ENCODE assay signal across 17 mouse cellular contexts in genomic region chr11:68908846-68909503, GRCm38 (mm10). TPM values are rescaled to one million over a fixed set of nuclear protein-coding genes. Genes with fewer than 3 reads are reported as not detected.
DNase-seq lines count a peak whose midpoint lies in the region; ATAC-seq and TF ChIP-seq lines count a peak whose summit lies in the region.
"Had no signal": no experiment of that assay in that cellular context is flagged by ENCODE, and none has a peak within 500 bp of the region (broad histone marks: within the 10 kb centered on the region; RNA-seq: fewer than 3 reads in every experiment).

No protein-coding gene starts in this region.

- no peak for TF ChIP-seq POLR2A in lung, adult 2 months (IDR thresholded peaks at IDR 0.05; ENCODE audit: borderline replicate concordance, extremely low read depth, low read depth, low read length)

- H3K4me1 ChIP-seq in heart, embryonic 12.5 days (replicated peaks), result peaks cover 10% of the 10 kb centered on the region
- peaks cover 3% of the 10 kb centered on the region; the same call in 1 of the 2 replicates for H3K4me1 ChIP-seq in heart, embryonic 11.5 days (ENCODE audit: control insufficient read depth, insufficient read depth, low read length)
- H3K4me1 ChIP-seq in lung, embryonic 16.5 days (replicated peaks; ENCODE audit: control insufficient read depth, insufficient read depth, low read length), result peaks cover 5% of the 10 kb centered on the region
- peaks cover 8% of the 10 kb centered on the region for H3K4me1 ChIP-seq in lung, adult 2 months (ENCODE audit: control insufficient read depth, insufficient read depth, low read length)
- H3K4me1 ChIP-seq in heart, postnatal 0 days (ENCODE audit: control insufficient read depth, insufficient read depth), result peaks cover 11% of the 10 kb centered on the region; the same call in 1 of the 2 replicates
- H3K4me1 ChIP-seq in stomach, postnatal 0 days (replicated peaks; ENCODE audit: control insufficient read depth, insufficient read depth), result no peaks in the 10 kb centered on the region

- no peaks in the 10 kb centered on the region for H3K27me3 ChIP-seq in heart, embryonic 12.5 days (replicated peaks)
- no peaks in the 10 kb centered on the region for H3K27me3 ChIP-seq in heart, embryonic 11.5 days (ENCODE audit: control insufficient read depth, insufficient read depth, low read length)
- H3K27me3 ChIP-seq in lung, embryonic 16.5 days (ENCODE audit: control insufficient read depth, insufficient read depth, low read depth, low read length), result no peaks in the 10 kb centered on the region
- no peaks in the 10 kb centered on the region for H3K27me3 ChIP-seq in heart, postnatal 0 days (ENCODE audit: control insufficient read depth, insufficient read depth, low read length)
- no peaks in the 10 kb centered on the region for H3K27me3 ChIP-seq in stomach, postnatal 0 days (ENCODE audit: control insufficient read depth, insufficient read depth, low read length)
- H3K27me3 ChIP-seq: hindbrain, embryonic 15.5 days had no signal

- no peak overlapping the region for H3K4me2 ChIP-seq in heart, embryonic 12.5 days
- no peak overlapping the region for H3K4me2 ChIP-seq in heart, embryonic 11.5 days
- H3K4me2 ChIP-seq in lung, embryonic 16.5 days (ENCODE audit: low read depth, low read length), result no peak overlapping the region
- H3K4me2 ChIP-seq in heart, postnatal 0 days (ENCODE audit: low read depth, low read length), result no peak overlapping the region
- H3K4me2 ChIP-seq in stomach, postnatal 0 days (replicated peaks; ENCODE audit: low read depth), result no peak overlapping the region
- H3K4me2 ChIP-seq: hindbrain, embryonic 15.5 days; liver, embryonic 12.5 days had no signal

- no peak for TF ChIP-seq CTCF in lung, adult 2 months (IDR thresholded peaks at IDR 0.05; ENCODE audit: insufficient read depth, low read length)
- TF ChIP-seq CTCF in heart, postnatal 0 days (IDR thresholded peaks at IDR 0.05; ENCODE audit: low read depth), result no peak
- TF ChIP-seq CTCF in stomach, postnatal 0 days (IDR thresholded peaks at IDR 0.05; ENCODE audit: low read depth), result no peak

- H3K27ac ChIP-seq in heart, embryonic 12.5 days (ENCODE audit: poor library complexity, severe bottlenecking), result 0 out of 2 replicates have a peak overlapping the region, but pooled peaks have one; percentile 6
- H3K27ac ChIP-seq in heart, embryonic 11.5 days (ENCODE audit: low read depth, low read length), result no peak overlapping the region
- H3K27ac ChIP-seq in lung, embryonic 16.5 days (ENCODE audit: low read length), result peak overlapping the region; percentile 16; the same call in 1 of the 2 replicates
- H3K27ac ChIP-seq in heart, postnatal 0 days (ENCODE audit: low read depth), result peak overlapping the region; percentile 75
- H3K27ac ChIP-seq in stomach, postnatal 0 days (replicated peaks), result no peak overlapping the region
- H3K27ac ChIP-seq: hindbrain, embryonic 15.5 days; left cerebral cortex, adult 2 months; liver, embryonic 12.5 days had no signal

- peaks cover 5% of the 10 kb centered on the region; the same call in 1 of the 2 replicates for H3K9me3 ChIP-seq in heart, embryonic 12.5 days (replicated peaks)
- no peaks in the 10 kb centered on the region for H3K9me3 ChIP-seq in heart, embryonic 11.5 days (replicated peaks; ENCODE audit: control insufficient read depth, low read length)
- no peaks in the 10 kb centered on the region for H3K9me3 ChIP-seq in lung, embryonic 16.5 days (ENCODE audit: control insufficient read depth, low read length)
- no peaks in the 10 kb centered on the region for H3K9me3 ChIP-seq in heart, postnatal 0 days (replicated peaks; ENCODE audit: control insufficient read depth, low read length)
- no peaks in the 10 kb centered on the region for H3K9me3 ChIP-seq in stomach, postnatal 0 days (ENCODE audit: control insufficient read depth, low read length)
- H3K9me3 ChIP-seq: hindbrain, embryonic 15.5 days had no signal

- ATAC-seq in heart, embryonic 12.5 days (ENCODE audit: insufficient number of reproducible peaks, low FRiP score), result no peak
- no peak for ATAC-seq in heart, embryonic 11.5 days (replicated peaks; ENCODE audit: insufficient number of reproducible peaks, low FRiP score, low TSS enrichment)
- no peak for ATAC-seq in lung, embryonic 16.5 days (ENCODE audit: low read depth)
- peak; percentile 66 for ATAC-seq in heart, postnatal 0 days (ENCODE audit: insufficient read depth, low read depth)
- no peak for ATAC-seq in stomach, postnatal 0 days (ENCODE audit: low FRiP score, low TSS enrichment)
- ATAC-seq: liver, embryonic 12.5 days had no signal

- H3K9ac ChIP-seq in heart, embryonic 12.5 days, result no peak overlapping the region
- H3K9ac ChIP-seq in heart, embryonic 11.5 days (ENCODE audit: low read depth, low read length), result no peak overlapping the region
- no peak overlapping the region for H3K9ac ChIP-seq in lung, embryonic 16.5 days (ENCODE audit: low read length)
- H3K9ac ChIP-seq in heart, postnatal 0 days (replicated peaks; ENCODE audit: low read depth, low read length), result no peak overlapping the region
- no peak overlapping the region for H3K9ac ChIP-seq in stomach, postnatal 0 days (ENCODE audit: low read length)
- H3K9ac ChIP-seq: hindbrain, embryonic 15.5 days; liver, embryonic 12.5 days had no signal

- TF ChIP-seq EP300 in heart, postnatal 0 days (IDR thresholded peaks at IDR 0.05; ENCODE audit: low read depth), result no peak
- TF ChIP-seq EP300 in stomach, postnatal 0 days (optimal IDR thresholded peaks at IDR 0.05), result no peak

- no peak overlapping the region for H3K4me3 ChIP-seq in heart, embryonic 12.5 days
- no peak overlapping the region for H3K4me3 ChIP-seq in heart, embryonic 11.5 days (ENCODE audit: low read depth, low read length)
- H3K4me3 ChIP-seq in lung, embryonic 16.5 days (ENCODE audit: low read length), result no peak overlapping the region
- H3K4me3 ChIP-seq in lung, adult 2 months (replicated peaks; ENCODE audit: extremely low read depth, low read depth, low read length), result no peak overlapping the region
- no peak overlapping the region for H3K4me3 ChIP-seq in heart, postnatal 0 days (ENCODE audit: low read depth, low read length)
- no peak overlapping the region for H3K4me3 ChIP-seq in stomach, postnatal 0 days (ENCODE audit: low read depth, low read length)
- H3K4me3 ChIP-seq: hindbrain, embryonic 15.5 days; left cerebral cortex, adult 2 months; liver, embryonic 12.5 days had no signal

- no peak for DNase-seq in lung, adult 2 months
- DNase-seq in heart, postnatal 0 days (ENCODE audit: low spot score), result no peak
- peak; percentile 36 for DNase-seq in stomach, postnatal 0 days (ENCODE audit: low spot score)
- no peak for DNase-seq in cerebellum, postnatal 36 days
- DNase-seq: cerebellum, adult 9-10 months; lung, postnatal 10 days had no signal

- WGBS in heart, embryonic 12.5 days, result 37% methylated on average over 7 of the region's 7 CpGs
- 42% methylated on average over 7 of the region's 7 CpGs for WGBS in heart, embryonic 11.5 days (ENCODE audit: insufficient replicate concordance)
- 39% methylated on average over 7 of the region's 7 CpGs for WGBS in lung, embryonic 16.5 days
- 48% methylated on average over 7 of the region's 7 CpGs for WGBS in lung, adult 2 months
- 18% methylated on average over 7 of the region's 7 CpGs for WGBS in heart, postnatal 0 days
- WGBS in stomach, postnatal 0 days, result 36% methylated on average over 7 of the region's 7 CpGs

- H3K36me3 ChIP-seq in heart, embryonic 12.5 days, result peaks cover 34% of the 10 kb centered on the region
- H3K36me3 ChIP-seq in heart, embryonic 11.5 days (ENCODE audit: control insufficient read depth, insufficient read depth, low read length), result peaks cover 15% of the 10 kb centered on the region
- peaks cover 22% of the 10 kb centered on the region for H3K36me3 ChIP-seq in lung, embryonic 16.5 days (ENCODE audit: control insufficient read depth, insufficient read depth, low read length)
- H3K36me3 ChIP-seq in heart, postnatal 0 days (replicated peaks; ENCODE audit: control insufficient read depth, insufficient read depth, low read length), result peaks cover 20% of the 10 kb centered on the region
- peaks cover 2% of the 10 kb centered on the region; the same call in 1 of the 2 replicates for H3K36me3 ChIP-seq in stomach, postnatal 0 days (ENCODE audit: control insufficient read depth, insufficient read depth, low read length)

RNA-seq across cellular contexts. Expression of gene Rpl26, which starts 7.6 kb away (rescaled TPM):
- polyA plus RNA-seq in heart, embryonic 12.5 days (2016; fragmentation: Nextera tagmentation; extraction: Ambion mirVana), result 640 and 666 TPM in 2 replicates
- 719 and 795 TPM in 2 replicates for polyA plus RNA-seq in heart, embryonic 11.5 days (2014; fragmentation: Nextera tagmentation; extraction: Ambion mirVana)
- 880 and 951 TPM in 2 replicates for polyA plus RNA-seq in lung, embryonic 16.5 days (2015; fragmentation: Nextera tagmentation; extraction: Ambion mirVana)
- 469 and 674 TPM in 2 replicates for polyA plus RNA-seq in lung, adult 2 months (2012; rRNA removed)
- 1,343 and 1,533 TPM in 2 replicates for total RNA-seq in heart, postnatal 0 days (2014; rRNA removed; ENCODE audit: low replicate concordance)
- polyA plus RNA-seq in heart, postnatal 0 days (2015; fragmentation: Nextera tagmentation; extraction: Ambion mirVana), result 529 and 545 TPM in 2 replicates
- polyA plus RNA-seq in stomach, postnatal 0 days (2015; fragmentation: Nextera tagmentation; extraction: Ambion mirVana), result 856 and 899 TPM in 2 replicates

RNA-seq across cellular contexts. Expression of gene Odf4, which starts 17.9 kb away (rescaled TPM):
- polyA plus RNA-seq in heart, embryonic 12.5 days (2016; fragmentation: Nextera tagmentation; extraction: Ambion mirVana), result not detected in 2 replicates
- polyA plus RNA-seq in heart, embryonic 11.5 days (2014; fragmentation: Nextera tagmentation; extraction: Ambion mirVana), result not detected in 2 replicates
- polyA plus RNA-seq in lung, embryonic 16.5 days (2015; fragmentation: Nextera tagmentation; extraction: Ambion mirVana), result not detected in 2 replicates
- 0.19 and 0.25 TPM in 2 replicates for polyA plus RNA-seq in lung, adult 2 months (2012; rRNA removed)
- not detected in 2 replicates for total RNA-seq in heart, postnatal 0 days (2014; rRNA removed; ENCODE audit: low replicate concordance)
- not detected in 2 replicates for polyA plus RNA-seq in heart, postnatal 0 days (2015; fragmentation: Nextera tagmentation; extraction: Ambion mirVana)
- polyA plus RNA-seq in stomach, postnatal 0 days (2015; fragmentation: Nextera tagmentation; extraction: Ambion mirVana), result 0.22 TPM in 1 of 2 replicates, not detected in the other
- total RNA-seq: gastrocnemius, postnatal 4 days; layer of hippocampus, adult 18-20 months; MEL; neutrophil, adult 5-6 weeks had no signal
- polyA plus RNA-seq: liver, embryonic 12.5 days; urinary bladder, adult 2 months had no signal

RNA-seq across cellular contexts. Expression of gene Rnf222, which starts 20.6 kb away (rescaled TPM):
- polyA plus RNA-seq in heart, embryonic 12.5 days (2016; fragmentation: Nextera tagmentation; extraction: Ambion mirVana), result 0.17 TPM in 1 of 2 replicates, not detected in the other
- polyA plus RNA-seq in heart, embryonic 11.5 days (2014; fragmentation: Nextera tagmentation; extraction: Ambion mirVana), result 0.11 and 0.18 TPM in 2 replicates
- 0.06 and 0.13 TPM in 2 replicates for polyA plus RNA-seq in lung, embryonic 16.5 days (2015; fragmentation: Nextera tagmentation; extraction: Ambion mirVana)
- 0.14 and 1.4 TPM in 2 replicates for polyA plus RNA-seq in lung, adult 2 months (2012; rRNA removed)
- not detected in 2 replicates for total RNA-seq in heart, postnatal 0 days (2014; rRNA removed; ENCODE audit: low replicate concordance)
- 0.14 and 0.15 TPM in 2 replicates for polyA plus RNA-seq in heart, postnatal 0 days (2015; fragmentation: Nextera tagmentation; extraction: Ambion mirVana)
- 5.4 and 5.8 TPM in 2 replicates for polyA plus RNA-seq in stomach, postnatal 0 days (2015; fragmentation: Nextera tagmentation; extraction: Ambion mirVana)
- total RNA-seq: layer of hippocampus, adult 18-20 months; left cerebral cortex, adult 2 months; neutrophil, adult 5-6 weeks had no signal
- polyA plus RNA-seq: hindbrain, embryonic 15.5 days; urinary bladder, adult 2 months had no signal

RNA-seq across cellular contexts. Expression of gene Ndel1, which starts 37.3 kb away (rescaled TPM):
- 62.7 and 67.0 TPM in 2 replicates for polyA plus RNA-seq in heart, embryonic 12.5 days (2016; fragmentation: Nextera tagmentation; extraction: Ambion mirVana)
- polyA plus RNA-seq in heart, embryonic 11.5 days (2014; fragmentation: Nextera tagmentation; extraction: Ambion mirVana), result 52.5 and 59.9 TPM in 2 replicates
- 73.5 and 83.8 TPM in 2 replicates for polyA plus RNA-seq in lung, embryonic 16.5 days (2015; fragmentation: Nextera tagmentation; extraction: Ambion mirVana)
- 74.3 and 75.3 TPM in 2 replicates for polyA plus RNA-seq in lung, adult 2 months (2012; rRNA removed)
- 70.9 and 130 TPM in 2 replicates for total RNA-seq in heart, postnatal 0 days (2014; rRNA removed; ENCODE audit: low replicate concordance)
- 60.7 and 62.3 TPM in 2 replicates for polyA plus RNA-seq in heart, postnatal 0 days (2015; fragmentation: Nextera tagmentation; extraction: Ambion mirVana)
- 86.4 and 92.6 TPM in 2 replicates for polyA plus RNA-seq in stomach, postnatal 0 days (2015; fragmentation: Nextera tagmentation; extraction: Ambion mirVana)

RNA-seq across cellular contexts. Expression of gene Arhgef15, which starts 48.3 kb away (rescaled TPM):
- 13.3 TPM in 2 replicates for polyA plus RNA-seq in heart, embryonic 12.5 days (2016; fragmentation: Nextera tagmentation; extraction: Ambion mirVana)
- 9.0 and 12.3 TPM in 2 replicates for polyA plus RNA-seq in heart, embryonic 11.5 days (2014; fragmentation: Nextera tagmentation; extraction: Ambion mirVana)
- 28.3 and 28.9 TPM in 2 replicates for polyA plus RNA-seq in lung, embryonic 16.5 days (2015; fragmentation: Nextera tagmentation; extraction: Ambion mirVana)
- polyA plus RNA-seq in lung, adult 2 months (2012; rRNA removed), result 359 and 419 TPM in 2 replicates
- total RNA-seq in heart, postnatal 0 days (2014; rRNA removed; ENCODE audit: low replicate concordance), result 12.6 and 19.8 TPM in 2 replicates
- 10.0 and 11.6 TPM in 2 replicates for polyA plus RNA-seq in heart, postnatal 0 days (2015; fragmentation: Nextera tagmentation; extraction: Ambion mirVana)
- polyA plus RNA-seq in stomach, postnatal 0 days (2015; fragmentation: Nextera tagmentation; extraction: Ambion mirVana), result 2.8 and 3.0 TPM in 2 replicates
- total RNA-seq: neutrophil, adult 5-6 weeks had no signal

Comparison
In these comparisons a context has a peak if more than half of its experiments do, and no peak if none do; other contexts are left out.
1. H3K27ac ChIP-seq: peak in heart, embryonic 12.5 days (single experiment), lung, embryonic 16.5 days (single experiment) and heart, postnatal 0 days (single experiment); none in heart, embryonic 11.5 days (single experiment) and stomach, postnatal 0 days (single experiment).